Mouse (Mus musculus) testis, adult 2 months (tissue): ENCODE results near the gene Plet1.

ENCODE experiments used
- CTCF ChIP-seq: fragments of 200-500 bp; IDR thresholded peaks from 2 replicates; pipeline ENCODE4 v1.5.1; 2012; ENCODE audit warnings: low read depth, mild to moderate bottlenecking, inconsistent platforms, low read length, moderate library complexity; ENCODE audit not compliant: control insufficient read depth, insufficient read depth, insufficient replicate concordance
- POLR2A ChIP-seq: fragments of 200-500 bp; IDR thresholded peaks from 2 replicates; pipeline ENCODE4 v1.6.1; 2012; ENCODE audit warnings: low read depth, mild to moderate bottlenecking, inconsistent platforms, low read length, moderate library complexity; ENCODE audit not compliant: control insufficient read depth

GRCm38 (mm10) chr9:50457596-50457995 is 36.7 kb upstream of the Plet1 start:
- TF ChIP-seq POLR2A, result no peak
- no peak for TF ChIP-seq CTCF
